Mouse (Mus musculus): Measurements from ENCODE around the gene Dlgap1.

DNA sequence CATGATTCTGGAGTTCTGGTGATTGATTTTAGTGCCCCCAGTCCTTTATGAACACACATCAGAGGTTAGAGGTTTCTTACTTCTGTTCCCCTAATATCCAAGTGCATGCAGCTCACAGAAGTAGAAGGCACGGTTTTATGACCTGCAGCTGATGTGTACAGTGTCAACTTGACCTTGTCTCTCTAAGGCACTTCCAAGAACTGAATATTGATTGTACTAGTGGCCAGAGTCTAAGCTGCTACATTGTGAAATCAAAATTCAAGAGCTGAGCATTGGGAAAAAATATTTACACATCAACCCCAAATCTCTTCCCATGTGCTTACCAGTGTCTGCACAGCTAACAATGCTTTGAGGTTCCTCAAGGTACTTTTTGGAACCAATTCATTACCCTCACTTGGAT lies 13.9 kb upstream of the Dlgap1 start:
- TF ChIP-seq CTCF (IDR thresholded peaks at IDR 0.05), result no peak
- TF ChIP-seq POLR2A (IDR thresholded peaks at IDR 0.05; ENCODE audit: insufficient read depth, low read depth, low read length), result no peak

All from heart, adult 2 months (tissue).